Mouse (Mus musculus) embryonic facial prominence, embryonic 15.5 days (tissue): ENCODE measurements at regions not wholly inside any gene's neighbourhood (a gene's known extent, or its start where the extent isn't known, plus 50 kb on each side); places are given as distances from the start of the nearest gene placed in this dataset.
A peak's percentile ranks its signal among the peaks of the same experiment; 100 is the strongest.

Source experiments
- ATAC-seq: fragments of 200-750 bp; cut with Nextera tagmentation; 2 replicates; pipeline ENCODE4 v1.8.0; 2017; ENCODE audit warnings: low read depth, moderate TSS enrichment; ENCODE audit not compliant: insufficient number of reproducible peaks, low FRiP score, low TSS enrichment
- H3K27ac ChIP-seq: fragments of 300-500 bp; sonication (generic); replicated peaks from 2 replicates; pipeline ENCODE4 v1.5.1; 2015; ENCODE audit warnings: mild to moderate bottlenecking, inconsistent platforms
- H3K27me3 ChIP-seq: fragments of 300-500 bp; sonication (generic); 2 replicates; pipeline ENCODE4 v1.6.1; 2015; ENCODE audit warnings: inconsistent platforms
- H3K36me3 ChIP-seq: fragments of 300-500 bp; sonication (generic); 2 replicates; pipeline ENCODE4 v1.6.1; 2015; ENCODE audit warnings: mild to moderate bottlenecking, inconsistent platforms
- H3K4me1 ChIP-seq: fragments of 300-500 bp; sonication (generic); 2 replicates; pipeline ENCODE4 v1.6.1; 2015; ENCODE audit warnings: inconsistent platforms
- H3K4me2 ChIP-seq: fragments of 300-500 bp; sonication (generic); replicated peaks from 2 replicates; pipeline ENCODE4 v1.6.1; 2015; ENCODE audit warnings: mild to moderate bottlenecking, inconsistent platforms
- H3K4me3 ChIP-seq: fragments of 300-500 bp; sonication (generic); replicated peaks from 2 replicates; pipeline ENCODE4 v1.5.1; 2015; ENCODE audit warnings: mild to moderate bottlenecking, inconsistent platforms
- H3K9ac ChIP-seq: fragments of 300-500 bp; sonication (generic); 2 replicates; pipeline ENCODE4 v1.6.1; 2015; ENCODE audit warnings: inconsistent platforms
- H3K9me3 ChIP-seq: fragments of 300-500 bp; sonication (generic); replicated peaks from 2 replicates; pipeline ENCODE4 v1.6.1; 2016; ENCODE audit warnings: inconsistent platforms
- WGBS: fragments of 180-500 bp; shearing (Covaris S2); methylation state at CpG from one replicate; pipeline ENCODE4 v1.1.7; 2015; 5-methylcytosine and 5-hydroxymethylcytosine counted together

DNA sequence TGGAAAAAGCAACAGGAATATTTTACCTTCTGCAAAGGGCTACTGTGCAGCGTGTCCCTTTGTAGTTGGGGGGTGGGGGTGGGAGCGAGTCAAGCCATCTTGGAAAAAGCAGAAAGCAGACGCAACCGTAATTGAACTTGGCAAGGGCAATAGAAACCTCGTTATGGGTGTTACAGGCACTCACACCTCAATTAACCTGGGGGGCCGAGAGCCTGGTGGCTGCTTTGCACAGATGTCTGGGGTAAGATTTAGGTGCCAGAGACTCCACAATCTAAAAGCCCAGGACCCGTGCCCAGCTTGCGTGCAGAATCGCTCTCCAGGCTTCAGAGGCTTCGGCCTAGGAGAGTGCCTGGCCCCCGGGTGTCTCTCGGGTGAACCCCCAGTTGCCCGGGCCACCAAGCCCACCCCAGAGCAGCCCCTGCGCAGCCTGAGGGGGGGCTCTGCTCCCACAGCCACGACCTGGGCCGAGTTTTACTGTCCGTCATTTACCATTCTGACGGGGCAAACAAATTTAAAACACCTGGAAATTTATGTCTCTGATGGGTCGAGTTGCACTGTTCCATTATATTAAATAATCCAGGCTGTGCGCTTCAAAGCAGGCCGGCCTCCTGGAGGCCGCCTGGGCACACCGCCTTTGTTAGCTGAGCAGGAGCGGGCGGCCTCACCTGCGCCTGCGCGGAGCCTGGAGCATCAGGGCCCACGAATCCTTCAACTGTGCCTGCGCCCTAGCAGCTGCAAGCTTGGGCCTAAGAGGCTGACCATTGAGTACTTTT, 212.4 kb downstream of the Srbd1 start:
- Histone ChIP-seq H3K4me2 (peak overlapping the region; percentile 17; the same call in 1 of the 2 replicates), H3K9ac (no peak overlapping the region), H3K27ac (no peak overlapping the region), H3K36me3 (no peaks in the 10 kb centered on the region), H3K4me3 (no peak overlapping the region), H3K27me3 (0 out of 2 replicates have a peak, but pooled peaks cover 2% of the 10 kb centered on the region), H3K4me1 (peaks cover 11% of the 10 kb centered on the region), H3K9me3 (no peaks in the 10 kb centered on the region)
- WGBS = 39% methylated on average over 30 of the region's 30 CpGs
- no peak for ATAC-seq

DNA sequence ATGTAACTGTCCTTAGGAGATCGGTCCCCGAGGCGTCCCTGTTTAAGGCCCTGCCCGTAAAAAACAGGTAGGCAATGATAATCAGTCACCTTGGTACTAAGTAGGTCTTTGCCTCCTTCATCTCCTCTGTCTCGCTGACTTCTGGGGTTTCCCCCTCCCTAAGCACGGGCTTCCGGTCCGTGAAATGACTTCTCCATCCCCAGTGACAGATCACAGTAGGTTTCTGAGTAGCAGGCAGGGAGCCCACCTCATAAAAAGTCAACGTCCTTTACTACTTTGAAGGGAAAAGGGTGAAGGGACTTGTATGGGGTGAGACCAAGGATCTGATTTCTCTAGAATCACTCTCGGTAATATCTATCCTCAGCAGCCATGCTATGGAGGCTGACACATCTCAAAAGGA, 213.0 kb downstream of the Srbd1 start:
- Histone ChIP-seq H3K9ac (no peak overlapping the region), H3K4me1 (peaks cover 11% of the 10 kb centered on the region), H3K27me3 (0 out of 2 replicates have a peak, but pooled peaks cover 2% of the 10 kb centered on the region), H3K4me2 (no peak overlapping the region), H3K9me3 (no peaks in the 10 kb centered on the region), H3K27ac (no peak overlapping the region), H3K36me3 (no peaks in the 10 kb centered on the region), H3K4me3 (no peak overlapping the region)
- no peak for ATAC-seq
- WGBS = 76% methylated on average over 10 of the region's 10 CpGs

DNA sequence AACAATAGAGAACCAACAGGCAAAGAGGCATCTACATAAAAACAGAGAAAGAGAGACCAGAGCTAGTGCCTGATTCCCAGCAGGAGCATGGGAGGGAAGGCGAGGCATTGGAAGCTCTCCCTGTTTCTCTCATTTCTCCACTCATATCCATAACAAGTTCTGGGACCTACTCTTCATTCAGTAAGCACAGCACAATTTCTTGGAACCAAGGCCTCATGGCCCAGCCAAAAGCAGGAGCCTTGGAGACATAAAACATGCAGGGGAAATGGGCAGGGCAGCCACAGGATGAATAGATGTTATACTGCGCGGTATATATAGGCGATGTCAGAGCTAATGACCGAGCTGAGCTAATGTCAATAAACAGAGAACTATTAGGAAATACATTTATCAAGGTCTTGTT, 214.2 kb downstream of the Srbd1 start:
- no peak overlapping the region for H3K9ac ChIP-seq
- H3K4me2 ChIP-seq = no peak overlapping the region
- H3K27me3 ChIP-seq = 0 out of 2 replicates have a peak, but pooled peaks cover 2% of the 10 kb centered on the region
- WGBS = 70% methylated on average over 5 of the region's 5 CpGs
- no peaks in the 10 kb centered on the region for H3K36me3 ChIP-seq
- no peak overlapping the region for H3K27ac ChIP-seq
- no peak for ATAC-seq
- peaks cover 11% of the 10 kb centered on the region for H3K4me1 ChIP-seq
- H3K4me3 ChIP-seq = no peak overlapping the region
- no peaks in the 10 kb centered on the region for H3K9me3 ChIP-seq

DNA sequence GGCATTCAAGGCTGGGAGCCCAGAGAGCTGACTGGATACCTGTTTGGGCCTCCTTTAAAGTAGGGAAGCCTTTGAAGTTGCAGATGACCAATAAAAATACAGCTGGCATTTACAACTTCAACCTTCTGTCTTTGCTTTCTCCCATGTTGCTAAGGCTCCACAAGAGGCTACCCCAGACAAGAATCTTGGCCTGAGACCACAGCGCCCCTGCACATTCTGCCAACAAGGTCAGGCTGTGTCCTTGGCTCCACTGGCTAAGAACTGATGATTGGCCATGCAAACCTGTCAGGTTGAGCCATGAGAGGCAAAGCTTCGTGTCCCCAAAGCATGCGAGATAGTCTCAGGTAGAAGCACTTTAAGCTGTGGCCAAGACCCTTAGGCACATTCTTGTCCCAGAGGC, 214.6 kb downstream of the Srbd1 start:
- no peaks in the 10 kb centered on the region for H3K9me3 ChIP-seq
- no peak overlapping the region for H3K9ac ChIP-seq
- WGBS = 82% methylated on average over 3 of the region's 3 CpGs
- no peak overlapping the region for H3K4me3 ChIP-seq
- no peaks in the 10 kb centered on the region for H3K36me3 ChIP-seq
- H3K27ac ChIP-seq = no peak overlapping the region; the same call in 1 of the 2 replicates
- H3K27me3 ChIP-seq = 0 out of 2 replicates have a peak, but pooled peaks cover 2% of the 10 kb centered on the region
- peaks cover 10% of the 10 kb centered on the region for H3K4me1 ChIP-seq
- no peak overlapping the region for H3K4me2 ChIP-seq
- ATAC-seq = no peak

DNA sequence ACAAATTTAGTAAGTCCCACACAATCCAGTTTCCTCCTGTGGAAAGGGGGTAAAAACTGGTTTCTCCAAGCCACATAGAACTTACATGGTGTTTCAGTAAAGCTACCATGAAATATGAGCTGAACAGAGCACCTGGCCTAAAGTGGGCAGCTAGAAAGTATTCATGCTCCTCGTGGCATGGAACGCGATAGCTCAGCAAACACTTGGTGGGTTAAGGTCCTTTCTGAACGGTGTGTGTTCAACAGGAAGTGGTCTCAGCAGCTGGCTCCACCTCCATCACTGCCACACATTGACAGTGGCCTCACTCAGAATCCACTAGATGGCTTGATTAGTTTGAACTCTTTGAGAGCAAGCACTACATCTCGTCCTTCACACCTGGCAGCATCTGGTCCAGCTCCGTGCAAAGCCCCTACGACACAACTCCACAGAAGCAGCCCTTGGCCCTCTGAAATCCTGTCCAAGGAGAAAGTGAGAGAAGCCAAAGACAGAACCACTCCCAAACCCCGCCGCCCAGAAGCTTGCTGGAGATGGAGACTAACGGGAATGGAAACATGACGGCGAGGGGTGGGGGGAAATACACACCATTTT, 215.2 kb downstream of the Srbd1 start:
- Histone ChIP-seq H3K27ac (no peak overlapping the region), H3K4me1 (peaks cover 8% of the 10 kb centered on the region), H3K27me3 (0 out of 2 replicates have a peak, but pooled peaks cover 2% of the 10 kb centered on the region), H3K4me2 (no peak overlapping the region), H3K4me3 (no peak overlapping the region), H3K9me3 (no peaks in the 10 kb centered on the region), H3K36me3 (no peaks in the 10 kb centered on the region), H3K9ac (no peak overlapping the region)
- no peak for ATAC-seq
- WGBS = 82% methylated on average over 12 of the region's 12 CpGs

DNA sequence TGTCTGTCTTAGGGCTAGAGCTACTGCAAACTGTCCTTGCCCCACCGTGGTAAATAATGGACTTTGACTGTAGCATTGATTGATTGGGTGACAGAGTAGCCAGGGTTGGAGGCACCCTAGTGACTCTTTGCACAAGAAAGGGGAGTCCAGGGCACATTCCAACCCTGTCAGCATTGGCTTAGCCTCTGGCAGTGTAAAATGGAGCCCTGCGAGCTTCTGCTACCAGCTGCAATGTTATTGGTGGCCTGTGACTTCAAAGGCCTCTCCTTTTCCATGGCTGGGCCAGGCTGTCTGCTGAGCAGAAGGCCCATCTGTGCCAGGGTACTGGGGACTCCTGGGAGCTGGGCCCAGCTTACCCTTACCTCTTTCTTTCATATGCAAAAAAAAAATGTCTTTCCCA, 216.4 kb downstream of the Srbd1 start:
- no peak overlapping the region for H3K4me3 ChIP-seq
- no peak overlapping the region for H3K9ac ChIP-seq
- 0 out of 2 replicates have a peak, but pooled peaks cover 2% of the 10 kb centered on the region for H3K27me3 ChIP-seq
- no peak for ATAC-seq
- H3K27ac ChIP-seq = no peak overlapping the region
- no peaks in the 10 kb centered on the region for H3K9me3 ChIP-seq
- H3K4me2 ChIP-seq = no peak overlapping the region
- peaks cover 8% of the 10 kb centered on the region for H3K4me1 ChIP-seq
- 52% methylated on average over 2 of the region's 2 CpGs for WGBS
- H3K36me3 ChIP-seq = no peaks in the 10 kb centered on the region

DNA sequence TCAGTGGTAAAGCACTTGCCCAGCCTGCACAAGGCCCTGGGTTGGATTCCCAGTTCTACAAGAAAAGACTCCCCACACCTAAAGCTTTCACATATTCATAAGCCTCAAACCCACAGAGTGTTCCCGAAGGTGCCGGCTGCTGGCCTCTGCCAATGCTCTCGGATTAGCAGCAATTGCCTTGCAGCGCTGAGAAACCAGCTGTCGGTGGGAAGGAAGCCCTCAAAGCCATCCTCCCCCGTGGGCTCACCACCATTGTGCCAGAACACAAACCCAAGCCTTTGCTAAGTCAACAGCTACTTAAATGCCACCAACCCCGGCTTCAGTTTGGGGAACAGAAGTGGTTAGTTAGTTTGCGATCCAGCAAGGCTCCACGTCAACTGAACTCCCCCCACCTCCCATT, 217.7 kb downstream of the Srbd1 start:
- no peak for ATAC-seq
- Histone ChIP-seq H3K9ac (no peak overlapping the region), H3K4me3 (no peak overlapping the region), H3K36me3 (no peaks in the 10 kb centered on the region), H3K27ac (no peak overlapping the region), H3K27me3 (no peaks in the 10 kb centered on the region), H3K4me2 (no peak overlapping the region), H3K4me1 (peaks cover under 1% of the 10 kb centered on the region; the same call in 1 of the 2 replicates), H3K9me3 (no peaks in the 10 kb centered on the region)
- WGBS = 61% methylated on average over 9 of the region's 9 CpGs

DNA sequence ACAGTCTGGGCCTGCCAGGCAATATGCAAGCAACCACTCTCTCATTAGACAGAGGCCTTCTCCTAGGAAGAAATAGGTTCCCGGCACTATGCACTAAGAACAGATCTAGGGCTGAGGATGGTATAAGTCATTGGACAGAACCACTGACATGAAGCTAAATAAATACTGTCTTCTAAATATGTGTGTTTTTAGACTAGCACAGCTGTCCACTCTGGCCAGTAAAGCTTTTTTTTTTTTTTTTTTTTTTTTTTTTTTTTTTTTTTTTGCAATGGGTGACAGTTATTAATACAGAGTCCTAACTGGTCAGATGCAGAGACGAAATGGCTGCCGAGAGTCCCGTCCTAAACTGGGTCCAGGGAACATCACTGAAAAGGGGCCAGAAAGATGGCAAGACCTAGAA, 218.9 kb downstream of the Srbd1 start:
- 85% methylated on average over 4 of the region's 4 CpGs for WGBS
- H3K27ac ChIP-seq = no peak overlapping the region
- H3K4me1 ChIP-seq = peaks cover 7% of the 10 kb centered on the region; the same call in 1 of the 2 replicates
- H3K4me3 ChIP-seq = no peak overlapping the region
- no peak overlapping the region for H3K4me2 ChIP-seq
- ATAC-seq = no peak
- H3K9ac ChIP-seq = no peak overlapping the region
- H3K9me3 ChIP-seq = no peaks in the 10 kb centered on the region
- H3K36me3 ChIP-seq = no peaks in the 10 kb centered on the region
- H3K27me3 ChIP-seq = no peaks in the 10 kb centered on the region

DNA sequence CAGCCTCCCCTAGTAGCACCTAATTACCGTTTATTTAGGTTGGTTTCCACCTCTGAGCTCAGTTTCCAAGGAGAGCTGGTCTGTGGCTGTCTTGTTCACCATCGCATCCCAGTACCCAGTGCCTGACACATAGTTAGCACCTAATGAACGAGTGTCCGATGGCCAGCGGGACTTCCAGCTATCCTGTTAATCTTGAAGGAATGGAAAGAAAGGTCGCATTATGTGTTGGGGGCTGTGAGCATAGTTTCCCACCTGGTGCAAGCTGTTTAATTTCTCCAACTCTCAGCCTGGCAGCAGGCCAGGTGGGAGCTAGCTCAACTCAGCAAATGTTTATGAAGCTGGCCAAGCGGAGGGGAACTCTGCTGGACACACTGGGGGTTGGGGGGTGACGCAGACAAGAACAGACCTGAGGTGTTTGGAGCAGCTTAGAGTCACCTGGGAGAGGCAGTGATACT, 223.7 kb downstream of the Srbd1 start:
- H3K4me3 ChIP-seq = no peak overlapping the region
- H3K36me3 ChIP-seq = no peaks in the 10 kb centered on the region
- peaks cover 5% of the 10 kb centered on the region for H3K27me3 ChIP-seq
- H3K9ac ChIP-seq = no peak overlapping the region
- H3K27ac ChIP-seq = no peak overlapping the region
- whole genome bisulfite sequencing = 67% methylated on average over 8 of the region's 8 CpGs
- no peak overlapping the region for H3K4me2 ChIP-seq
- ATAC-seq = no peak
- H3K9me3 ChIP-seq = no peaks in the 10 kb centered on the region
- H3K4me1 ChIP-seq = peaks cover 7% of the 10 kb centered on the region; the same call in 1 of the 2 replicates

DNA sequence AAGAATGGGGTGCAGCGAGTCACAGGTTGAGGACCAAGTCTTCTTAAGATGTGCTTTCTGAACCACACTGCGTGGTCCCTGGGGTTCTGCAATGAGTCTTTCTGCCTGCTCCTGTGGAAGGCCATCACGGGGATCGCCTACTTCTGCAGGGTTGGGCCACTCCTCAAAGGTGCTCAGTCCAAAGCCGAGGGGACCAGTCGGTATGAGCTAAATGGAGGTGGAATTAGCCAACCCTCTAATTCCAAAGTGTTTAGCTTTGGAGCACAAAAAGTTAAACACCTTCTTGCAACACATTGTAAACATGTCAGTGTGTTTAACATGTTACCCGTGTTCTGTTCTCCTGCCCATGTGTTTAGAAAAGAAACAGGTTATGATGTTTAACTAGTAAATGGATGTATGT, 225.1 kb downstream of the Srbd1 start:
- Histone ChIP-seq H3K36me3 (no peaks in the 10 kb centered on the region), H3K27me3 (peaks cover 5% of the 10 kb centered on the region), H3K9me3 (no peaks in the 10 kb centered on the region), H3K4me1 (peaks cover 7% of the 10 kb centered on the region; the same call in 1 of the 2 replicates), H3K27ac (no peak overlapping the region), H3K9ac (no peak overlapping the region), H3K4me2 (no peak overlapping the region), H3K4me3 (no peak overlapping the region)
- WGBS = 83% methylated on average over 7 of the region's 7 CpGs
- no peak for ATAC-seq

DNA sequence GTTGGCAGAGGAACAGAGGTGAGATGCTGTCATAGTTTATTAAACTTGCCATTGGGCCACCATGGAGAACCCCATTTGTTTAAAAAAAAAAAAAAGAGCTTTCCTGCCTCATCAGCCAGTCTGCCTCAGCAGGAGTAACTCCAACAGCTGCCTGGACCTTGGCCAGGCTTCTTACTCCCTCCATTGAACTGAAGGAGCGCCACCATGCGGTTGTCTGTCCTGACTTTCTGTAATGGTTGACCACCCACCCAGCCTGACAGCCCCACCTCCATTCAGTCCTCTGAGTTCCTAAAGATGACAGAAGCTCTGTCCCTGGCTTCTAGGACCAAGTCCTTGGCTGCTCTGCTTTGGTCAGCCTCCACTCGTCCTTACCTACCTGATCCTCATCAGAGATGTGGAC, 227.8 kb upstream of the Six2 start:
- Histone ChIP-seq H3K9me3 (no peaks in the 10 kb centered on the region), H3K4me1 (no peaks in the 10 kb centered on the region), H3K4me2 (no peak overlapping the region), H3K36me3 (no peaks in the 10 kb centered on the region), H3K27me3 (peaks cover 5% of the 10 kb centered on the region), H3K27ac (no peak overlapping the region), H3K4me3 (no peak overlapping the region), H3K9ac (no peak overlapping the region)
- no peak for ATAC-seq
- WGBS = 84% methylated on average over 3 of the region's 3 CpGs
